Mouse (Mus musculus) C2C12 (cell line): Measurements from ENCODE around the gene Cfap65.
A peak's percentile ranks its signal among the peaks of the same experiment; 100 is the strongest.

Experiments
- CTCF ChIP-seq: IDR thresholded peaks from one replicate; pipeline ENCODE4 v1.5.1; 2011; ENCODE audit not compliant: control insufficient read depth, insufficient read depth, insufficient read length
- FOSL1 ChIP-seq: IDR thresholded peaks from one replicate; pipeline ENCODE4 v1.8.0; 2011; ENCODE audit warnings: mild to moderate bottlenecking, low read length; ENCODE audit not compliant: poor library complexity, insufficient read depth, severe bottlenecking

- peak; percentile 86 for TF ChIP-seq CTCF
- TF ChIP-seq FOSL1: no peak
These were observed 29.3 kb upstream of the Cfap65 start for GRCm38 (mm10) chr1:74964494-74965215.
